Mouse (Mus musculus): ENCODE measurements around the gene Rest.
A peak's percentile ranks its signal among the peaks of the same experiment; 100 is the strongest.

Rest gene

DNA sequence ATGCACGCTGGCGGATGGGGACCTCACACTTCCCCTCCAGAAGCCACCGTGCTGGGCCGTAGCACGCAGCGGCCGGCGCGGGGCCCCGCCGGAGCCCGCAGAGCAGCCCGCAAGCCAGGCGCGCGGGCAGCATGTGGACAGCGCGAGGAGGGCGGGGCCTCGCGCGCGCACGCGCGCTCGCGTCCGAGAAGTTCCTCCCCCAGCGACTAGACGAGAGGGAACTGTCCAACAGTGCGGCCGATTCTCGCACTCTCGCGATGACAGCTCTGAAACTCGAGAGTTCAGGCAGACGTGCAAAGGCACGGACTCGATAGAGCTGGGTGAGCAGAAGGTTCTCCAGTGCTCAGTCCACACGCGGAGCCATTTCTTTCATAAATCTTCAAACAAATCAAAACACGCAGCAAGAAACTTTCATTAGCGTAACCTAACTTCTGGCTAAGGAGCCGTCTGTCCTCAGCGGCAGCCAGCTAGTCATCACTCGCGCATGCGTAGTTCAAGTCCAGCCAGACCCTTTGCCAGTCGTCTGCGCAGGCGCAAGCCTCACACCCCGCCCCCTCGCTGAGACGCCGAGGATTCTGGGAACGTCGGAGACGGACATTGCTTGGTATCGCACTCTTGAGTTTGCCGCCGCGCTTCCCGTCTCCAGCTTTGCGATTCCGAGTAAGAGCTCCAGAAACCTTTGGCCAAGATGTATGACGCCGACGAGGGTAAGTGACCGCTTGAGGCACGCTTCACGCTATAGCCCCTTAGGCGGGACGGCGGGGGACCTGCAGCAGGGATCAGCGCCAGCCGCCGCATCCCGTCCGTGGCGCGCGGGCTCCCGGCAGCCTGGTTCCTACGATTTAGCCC lies 44.9 kb downstream of the Rest start, which contains the start of the genes Noa1 and Polr2b:
Noa1 (minus strand) TSS at position 161 of the 849 bp plus-strand sequence.
Polr2b (plus strand) TSS at position 224 of the 849 bp plus-strand sequence.
- DNase-seq: peak; percentile 99 to 100

DNA sequence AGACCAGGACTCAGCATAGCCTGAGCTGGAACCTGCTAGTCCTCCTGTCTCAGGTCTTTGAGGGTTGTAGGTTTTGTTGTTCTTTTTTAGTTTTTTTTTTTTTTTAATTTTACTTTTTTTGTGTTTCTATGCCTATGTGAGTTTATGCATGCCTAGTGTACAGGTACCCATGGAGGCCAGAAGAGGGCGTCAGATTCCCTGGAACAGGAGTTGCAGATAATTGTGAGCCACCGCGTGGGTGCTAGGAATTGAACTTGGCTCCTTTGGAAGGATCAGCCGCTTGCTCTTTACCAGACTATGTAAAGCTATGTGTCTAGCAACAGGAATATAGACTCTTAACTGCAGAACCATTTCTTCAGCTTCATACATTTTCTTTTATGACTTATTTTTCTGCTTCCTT lies 48.9 kb downstream of the Rest start:
- no peak for DNase-seq

DNA sequence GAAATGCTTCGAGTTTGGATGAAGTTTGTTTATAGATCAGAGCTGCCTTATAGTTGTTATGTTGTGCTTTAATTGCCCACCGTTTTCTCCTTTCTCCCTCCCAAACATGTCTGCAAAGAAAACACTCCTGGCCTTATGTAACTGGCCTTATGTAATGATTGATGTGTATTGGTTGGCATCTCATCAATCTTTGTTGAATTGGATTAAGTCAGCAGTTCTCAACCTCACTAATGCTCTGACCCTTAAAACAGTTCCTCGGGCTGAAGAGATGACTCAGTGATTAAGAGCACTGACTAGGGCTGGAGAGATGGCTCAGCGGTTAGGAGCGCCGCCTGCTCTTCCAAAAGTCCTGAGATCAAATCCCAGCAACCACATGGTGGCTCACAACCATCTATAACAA lies 49.7 kb downstream of the Rest start:
- no peak for DNase-seq

DNA sequence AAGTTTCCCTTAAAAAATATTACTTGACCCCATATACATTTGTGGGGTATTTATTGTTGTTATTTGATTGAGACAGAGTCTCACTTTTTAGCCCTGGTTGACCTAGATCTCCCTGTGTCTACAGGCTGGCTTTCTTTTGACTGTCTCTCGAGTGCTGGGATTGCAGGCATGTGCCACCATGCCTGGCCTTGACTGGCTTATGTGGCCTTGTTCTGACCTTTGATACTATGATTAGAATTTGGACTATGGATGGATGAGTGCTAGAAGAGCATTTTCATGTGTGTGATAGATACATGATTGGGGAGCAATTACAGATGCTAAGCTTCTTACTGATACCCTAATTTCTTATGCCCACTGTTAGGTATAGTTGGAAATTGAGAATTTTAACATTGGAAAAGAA lies 59.6 kb downstream of the Rest start:
- DNase-seq: no peak

DNA sequence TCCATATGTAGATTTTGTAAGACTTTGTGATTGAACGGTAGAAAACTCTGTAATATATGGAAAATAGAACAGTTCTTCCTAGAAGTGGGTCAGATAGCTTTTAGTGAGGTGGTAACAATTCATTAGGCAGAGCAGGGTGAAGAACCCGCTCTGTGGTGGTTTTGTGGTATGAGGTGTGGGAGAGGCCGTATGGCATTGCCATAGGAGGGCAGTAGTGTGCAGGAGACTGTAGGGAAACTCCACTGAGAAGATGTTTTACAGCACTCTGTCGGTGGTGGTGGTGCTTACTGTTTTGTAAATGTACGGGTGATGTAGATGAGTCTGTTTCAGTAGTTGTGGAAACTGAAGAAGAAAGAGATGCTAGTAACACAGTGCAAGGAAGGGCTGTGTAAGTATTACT lies 64.9 kb downstream of the Rest start:
- DNase-seq: no peak
